Mouse (Mus musculus) liver, embryonic 14.5 days (tissue): ENCODE data around the gene Flywch2.

Experiments used
- CTCF ChIP-seq: IDR thresholded peaks from 2 replicates; pipeline ENCODE4 v1.5.1; 2016; ENCODE audit warnings: antibody characterized with exemption, low read depth, control low read depth
- EP300 ChIP-seq: IDR thresholded peaks from 2 replicates; pipeline ENCODE4 v1.6.1; 2016; ENCODE audit warnings: antibody characterized with exemption, low read depth

GRCm38 (mm10) chr17:23806867-23807266 lies 21.0 kb upstream of the Flywch2 start:
- TF ChIP-seq CTCF (no peak), EP300 (no peak)
